Comparison of ENCODE assay signal across 13 mouse cellular contexts in the genomic region with DNA sequence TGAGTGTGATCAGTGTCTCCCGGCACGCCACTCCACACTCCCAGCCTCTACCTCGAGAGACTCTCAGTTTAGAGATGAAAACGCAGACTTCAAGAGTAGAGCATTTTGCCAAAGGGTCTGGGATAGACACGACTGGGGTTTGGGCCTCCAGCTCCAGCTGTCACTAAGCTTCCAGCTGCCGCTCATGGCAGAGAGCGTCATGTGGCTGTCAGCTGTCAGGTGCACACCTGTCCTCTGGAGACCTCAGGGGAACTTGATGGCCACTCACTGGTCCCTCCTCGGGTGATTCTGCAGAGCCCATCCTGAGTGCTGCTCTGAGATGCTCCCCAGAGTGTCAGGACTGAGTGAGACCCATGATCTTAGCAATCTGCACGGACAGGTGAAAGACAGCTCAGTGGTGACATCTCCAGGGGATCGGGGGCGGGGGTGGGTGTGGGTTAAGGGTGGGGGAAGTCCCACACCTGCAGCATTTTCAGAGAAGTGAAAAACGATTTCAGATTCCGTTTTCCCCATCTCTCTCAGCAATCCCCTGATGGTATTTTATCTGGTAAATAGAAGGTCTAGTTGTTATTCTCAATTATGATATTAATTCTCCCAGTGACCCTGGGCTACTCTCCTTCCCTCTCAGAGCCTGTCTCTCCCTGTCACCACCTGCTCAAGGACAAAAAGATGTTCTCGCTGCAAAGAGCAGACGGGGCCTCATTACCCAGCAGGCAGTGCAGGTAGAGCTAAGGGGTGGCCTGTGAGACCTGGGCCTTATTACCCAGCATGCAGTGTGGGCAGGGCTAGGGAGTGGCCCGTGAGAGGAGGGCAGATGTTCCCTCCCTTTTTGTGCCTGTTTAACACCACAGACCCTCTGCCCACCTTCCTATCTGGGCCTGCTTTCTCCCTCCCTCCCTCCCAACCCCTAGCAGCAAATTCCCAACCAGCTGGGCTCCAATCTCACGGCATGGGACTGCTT.
DNase-seq lines count a peak whose midpoint lies in the region; ATAC-seq and TF ChIP-seq lines count a peak whose summit lies in the region.
"Had no signal": no experiment of that assay in that cellular context is flagged by ENCODE, and none has a peak within 500 bp of the region (broad histone marks: within the 10 kb centered on the region; RNA-seq: fewer than 3 reads in every experiment).

No protein-coding gene starts in this region.

- TF ChIP-seq CTCF in gastrocnemius, adult 2 months (IDR thresholded peaks at IDR 0.05): no peak

- H3K9ac ChIP-seq in kidney, embryonic 16.5 days (replicated peaks; ENCODE audit: low read length): no peak overlapping the region
- no peak overlapping the region for H3K9ac ChIP-seq in embryonic facial prominence, embryonic 13.5 days
- H3K9ac ChIP-seq in hindbrain, embryonic 13.5 days: no peak overlapping the region; the same call in 1 of the 2 replicates
- peak overlapping the region; percentile 15; the same call in 1 of the 2 replicates for H3K9ac ChIP-seq in midbrain, embryonic 16.5 days (ENCODE audit: low read depth, low read length)
- H3K9ac ChIP-seq: heart, embryonic 15.5 days; liver, embryonic 14.5 days had no signal

- H3K9me3 ChIP-seq in kidney, embryonic 16.5 days (ENCODE audit: low read length): no peaks in the 10 kb centered on the region
- H3K9me3 ChIP-seq in embryonic facial prominence, embryonic 13.5 days: no peaks in the 10 kb centered on the region
- H3K9me3 ChIP-seq in hindbrain, embryonic 13.5 days: no peaks in the 10 kb centered on the region
- H3K9me3 ChIP-seq in midbrain, embryonic 16.5 days (replicated peaks; ENCODE audit: control insufficient read depth, low read length, poor library complexity, severe bottlenecking): no peaks in the 10 kb centered on the region
- H3K9me3 ChIP-seq: heart, embryonic 15.5 days had no signal

- 52% methylated on average over 17 of the region's 17 CpGs for WGBS in kidney, embryonic 16.5 days
- WGBS in embryonic facial prominence, embryonic 13.5 days: 48% methylated on average over 17 of the region's 17 CpGs
- 44% methylated on average over 17 of the region's 17 CpGs for WGBS in hindbrain, embryonic 13.5 days
- 40% methylated on average over 17 of the region's 17 CpGs for WGBS in midbrain, embryonic 16.5 days

- no peaks in the 10 kb centered on the region for H3K36me3 ChIP-seq in kidney, embryonic 16.5 days (ENCODE audit: insufficient read depth, low read length)
- H3K36me3 ChIP-seq in embryonic facial prominence, embryonic 13.5 days: no peaks in the 10 kb centered on the region
- no peaks in the 10 kb centered on the region for H3K36me3 ChIP-seq in hindbrain, embryonic 13.5 days
- no peaks in the 10 kb centered on the region for H3K36me3 ChIP-seq in midbrain, embryonic 16.5 days (ENCODE audit: control insufficient read depth, insufficient read depth, low read length)
- H3K36me3 ChIP-seq: heart, embryonic 15.5 days had no signal

- ATAC-seq in kidney, embryonic 16.5 days (ENCODE audit: low FRiP score, low TSS enrichment): peak; percentile 67; the same call in 1 of the 2 replicates
- no peak; the same call in 1 of the 2 replicates for ATAC-seq in embryonic facial prominence, embryonic 13.5 days (ENCODE audit: insufficient number of reproducible peaks, insufficient read depth, low FRiP score, low TSS enrichment, low read depth)
- peak; percentile 22; the same call in 1 of the 2 replicates for ATAC-seq in hindbrain, embryonic 13.5 days (ENCODE audit: low FRiP score)
- peak; percentile 46; the same call in 1 of the 2 replicates for ATAC-seq in midbrain, embryonic 16.5 days
- ATAC-seq in megakaryocyte, adult 5-6 weeks (ENCODE audit: poor library complexity, severe bottlenecking): no peak

- no peak overlapping the region for H3K27ac ChIP-seq in kidney, embryonic 16.5 days (ENCODE audit: low read length)
- no peak overlapping the region for H3K27ac ChIP-seq in embryonic facial prominence, embryonic 13.5 days
- peak overlapping the region; percentile 82 for H3K27ac ChIP-seq in hindbrain, embryonic 13.5 days
- H3K27ac ChIP-seq in midbrain, embryonic 16.5 days (ENCODE audit: low read length): peak overlapping the region; percentile 60; the same call in 1 of the 2 replicates
- H3K27ac ChIP-seq in gastrocnemius, adult 2 months: no peak overlapping the region
- H3K27ac ChIP-seq: heart, embryonic 15.5 days; liver, embryonic 14.5 days had no signal

- H3K4me3 ChIP-seq in kidney, embryonic 16.5 days (ENCODE audit: low read length): no peak overlapping the region
- H3K4me3 ChIP-seq in embryonic facial prominence, embryonic 13.5 days: no peak overlapping the region
- H3K4me3 ChIP-seq in hindbrain, embryonic 13.5 days: no peak overlapping the region
- no peak overlapping the region for H3K4me3 ChIP-seq in midbrain, embryonic 16.5 days (ENCODE audit: low read depth, low read length)
- H3K4me3 ChIP-seq in gastrocnemius, adult 2 months: no peak overlapping the region
- H3K4me3 ChIP-seq: heart, embryonic 15.5 days had no signal

- DNase-seq in kidney, adult 11 months: no peak
- DNase-seq in gastrocnemius, adult 2 months: no peak
- DNase-seq in gastrocnemius, postnatal 10 days: no peak
- DNase-seq: gastrocnemius, postnatal 36 days; kidney, adult 18-20 months; layer of hippocampus, postnatal 36 days had no signal

- H3K4me1 ChIP-seq in kidney, embryonic 16.5 days (ENCODE audit: insufficient read depth, low read length): peaks cover 4% of the 10 kb centered on the region; the same call in 1 of the 2 replicates
- peaks cover 17% of the 10 kb centered on the region for H3K4me1 ChIP-seq in embryonic facial prominence, embryonic 13.5 days
- H3K4me1 ChIP-seq in hindbrain, embryonic 13.5 days (replicated peaks): peaks cover 59% of the 10 kb centered on the region
- peaks cover 34% of the 10 kb centered on the region for H3K4me1 ChIP-seq in midbrain, embryonic 16.5 days (ENCODE audit: control insufficient read depth, insufficient read depth, low read length)

- intact Hi-C loops in gastrocnemius, adult 2 months (cut with DNase I): no loop called here

- H3K4me2 ChIP-seq in kidney, embryonic 16.5 days (replicated peaks; ENCODE audit: low read depth, low read length): no peak overlapping the region
- 0 out of 2 replicates have a peak overlapping the region, but pooled peaks have one; percentile 9 for H3K4me2 ChIP-seq in embryonic facial prominence, embryonic 13.5 days
- no peak overlapping the region for H3K4me2 ChIP-seq in hindbrain, embryonic 13.5 days
- no peak overlapping the region for H3K4me2 ChIP-seq in midbrain, embryonic 16.5 days (ENCODE audit: low read length)
- H3K4me2 ChIP-seq: heart, embryonic 15.5 days had no signal

- peaks cover 12% of the 10 kb centered on the region; the same call in 1 of the 2 replicates for H3K27me3 ChIP-seq in kidney, embryonic 16.5 days (ENCODE audit: insufficient read depth, low read length)
- peaks cover 29% of the 10 kb centered on the region for H3K27me3 ChIP-seq in embryonic facial prominence, embryonic 13.5 days
- peaks cover 12% of the 10 kb centered on the region; the same call in 1 of the 2 replicates for H3K27me3 ChIP-seq in hindbrain, embryonic 13.5 days
- H3K27me3 ChIP-seq in midbrain, embryonic 16.5 days (ENCODE audit: control insufficient read depth, insufficient read depth, low read depth, low read length): no peaks in the 10 kb centered on the region

Comparison
In these comparisons a context has a peak if more than half of its experiments do, and no peak if none do; other contexts are left out.
1. ATAC-seq: peak in kidney, embryonic 16.5 days (single experiment), hindbrain, embryonic 13.5 days (single experiment) and midbrain, embryonic 16.5 days (single experiment); none in embryonic facial prominence, embryonic 13.5 days (single experiment) and megakaryocyte, adult 5-6 weeks (single experiment).
2. H3K27ac ChIP-seq: peak in hindbrain, embryonic 13.5 days (single experiment) and midbrain, embryonic 16.5 days (single experiment); none in kidney, embryonic 16.5 days (single experiment), embryonic facial prominence, embryonic 13.5 days (single experiment) and gastrocnemius, adult 2 months (single experiment).